Mouse (Mus musculus) CD4-positive naive resting alpha-beta T cell, adult 76 days (primary cell): ENCODE measurements around the gene Rpl39. TPM values are rescaled to one million over a fixed set of nuclear protein-coding genes. Genes with fewer than 3 reads are reported as not detected.

Experiments used
- total RNA-seq: library from RNA; stranded (reverse); gene quantifications from one replicate; pipeline ENCODE4 v1.2.4, GENCODE M21; 2023

Gene Rpl39
- 1,596 TPM for total RNA-seq

DNA sequence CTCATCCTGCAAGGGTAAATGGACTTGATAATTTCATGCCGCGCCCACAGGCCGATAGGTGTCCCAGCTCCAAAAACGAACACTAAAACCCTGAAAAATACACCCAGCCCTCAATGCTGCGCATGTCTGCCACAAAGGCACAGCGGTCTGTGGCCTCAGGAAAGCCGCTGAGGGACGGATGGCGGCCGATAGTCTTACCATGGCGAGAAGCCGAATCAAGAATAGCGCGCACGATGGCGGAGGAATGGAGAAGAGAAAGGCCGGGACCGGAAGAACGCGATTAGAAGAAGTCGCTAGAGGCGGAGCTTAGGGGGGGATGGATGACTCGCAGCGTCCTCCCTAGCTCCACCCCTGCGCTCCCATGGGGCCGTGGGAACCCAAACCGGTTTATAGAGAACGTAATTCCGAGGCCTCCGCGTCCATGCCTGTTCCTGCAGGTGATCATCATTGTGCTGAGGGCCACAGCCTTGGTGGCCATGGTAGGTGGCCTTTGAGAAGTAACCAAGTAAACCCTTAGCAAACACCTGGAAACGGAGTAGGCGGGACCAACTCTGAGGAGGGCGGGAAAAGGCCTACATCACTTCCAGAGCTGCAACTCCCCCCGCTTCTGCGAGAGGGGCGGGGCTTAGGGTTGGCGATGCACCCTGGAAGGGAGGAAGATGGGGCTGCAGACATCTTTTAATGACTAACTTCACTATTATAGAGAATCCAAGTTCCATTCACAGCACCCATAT lies at the start of gene Rpl39:
Gene Rpl39 (minus strand): TSS at position 476 of the 734 bp plus-strand sequence.

DNA sequence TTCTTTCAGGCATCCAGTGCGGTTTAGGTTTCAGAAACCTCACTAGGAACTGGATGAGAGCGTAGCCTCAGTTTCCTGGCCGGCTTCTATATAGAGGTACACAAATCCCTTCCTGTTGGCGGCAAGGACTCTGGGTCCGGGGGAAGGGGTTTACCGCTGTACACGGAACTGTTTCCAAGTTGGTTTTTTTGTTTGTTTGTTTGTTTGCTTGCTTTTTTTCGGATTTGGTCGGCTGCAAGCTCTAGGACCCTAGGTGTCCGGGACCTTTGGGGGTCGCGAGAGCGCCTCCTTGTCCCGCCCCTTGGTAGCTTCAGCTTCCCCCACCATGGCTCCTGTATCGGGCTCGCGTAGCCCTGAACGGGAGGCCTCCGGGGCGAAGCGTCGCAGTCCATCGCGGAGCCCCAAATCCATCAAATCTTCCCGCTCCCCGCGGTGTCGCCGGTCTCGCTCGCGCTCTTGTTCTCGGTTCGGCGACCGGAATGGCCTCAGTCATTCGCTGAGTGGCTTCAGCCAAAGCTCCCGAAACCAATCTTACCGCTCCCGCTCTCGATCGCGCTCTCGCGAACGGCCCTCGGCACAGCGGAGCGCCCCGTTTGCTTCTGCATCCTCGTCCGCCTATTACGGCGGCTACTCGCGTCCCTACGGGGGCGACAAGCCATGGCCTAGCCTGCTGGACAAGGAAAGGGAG lies 41.6 kb upstream of the Rpl39 start, which contains the start of gene Nkap:
Gene Nkap (plus strand): TSS at position 125 of the 688 bp plus-strand sequence.

DNA sequence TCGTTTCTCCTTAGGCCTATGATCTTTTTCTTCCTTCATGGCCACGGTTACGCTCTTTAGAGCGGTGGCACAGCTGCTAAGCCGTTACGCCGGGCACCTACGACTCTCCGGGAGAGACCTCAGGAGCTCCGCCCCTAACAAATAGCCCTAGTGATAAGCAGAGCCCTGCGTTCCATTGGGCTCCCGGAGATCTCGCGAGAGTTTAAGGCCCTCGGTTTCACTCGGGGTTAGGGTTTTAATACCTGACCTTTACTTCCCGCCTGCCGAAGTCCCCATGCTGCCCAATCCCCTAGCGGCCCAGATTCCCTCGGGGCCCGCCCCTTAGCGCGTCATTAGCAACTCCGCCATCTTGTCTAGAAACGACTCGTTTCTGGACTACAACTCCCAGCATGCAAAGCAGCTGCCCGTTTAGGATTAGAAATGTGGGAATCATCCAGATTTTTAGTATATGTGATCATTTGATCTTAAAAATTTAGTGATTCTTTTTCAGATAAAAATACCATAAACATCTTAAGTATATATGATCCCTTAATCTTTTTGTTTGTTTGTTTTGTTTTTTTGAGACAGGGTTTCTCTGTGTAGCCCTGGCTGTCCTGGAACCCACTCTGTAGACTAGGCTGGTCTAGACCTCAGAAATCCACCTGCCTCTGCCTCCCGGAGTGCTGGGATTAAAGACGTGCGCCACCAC lies 25.1 kb upstream of the Rpl39 start, which contains the start of gene Upf3b:
Gene Upf3b (minus strand): TSS at position 130 of the 688 bp plus-strand sequence.

DNA sequence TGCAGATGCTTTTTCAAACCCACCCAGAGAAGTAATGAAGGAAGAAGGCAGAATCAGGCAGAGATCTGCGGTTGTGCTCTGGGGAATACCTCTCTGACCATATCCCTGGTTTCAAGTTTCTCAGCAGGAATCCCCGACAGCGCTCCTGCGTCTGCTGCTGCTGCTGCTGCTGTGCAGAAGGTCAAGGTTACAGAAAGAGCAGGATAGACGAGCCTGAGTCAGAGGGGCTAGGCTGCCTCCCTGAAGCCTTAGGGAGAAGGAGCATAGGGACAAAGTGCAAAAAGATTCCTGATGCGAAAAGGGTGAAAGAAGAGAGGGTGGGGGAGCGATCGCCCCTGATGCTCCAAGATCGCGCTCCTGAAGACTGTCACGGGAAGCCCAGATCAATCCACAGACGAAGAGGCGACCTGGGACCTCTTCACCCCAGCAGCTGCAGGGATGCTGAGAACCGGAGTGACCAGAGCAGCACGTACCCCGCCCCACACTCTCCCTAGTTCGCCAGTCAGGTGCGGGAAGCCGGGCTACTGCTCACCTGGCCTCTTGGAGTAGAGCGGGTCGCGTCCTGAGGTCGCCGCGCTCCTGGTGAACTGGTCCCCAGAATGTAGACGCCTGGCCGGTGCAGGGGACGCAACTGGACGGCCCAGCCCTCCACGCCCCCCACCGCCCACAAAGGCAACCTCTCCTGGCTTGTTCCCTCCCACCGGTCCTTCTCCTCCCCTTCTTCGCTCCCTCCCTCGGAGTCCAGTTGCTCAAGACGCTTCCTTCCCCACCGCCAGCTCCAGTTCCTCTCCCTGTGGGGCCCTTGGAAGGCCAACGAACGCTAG lies 36.9 kb downstream of the Rpl39 start, which contains the start of gene Sowahd:
Gene Sowahd (plus strand): TSS at position 780 of the 824 bp plus-strand sequence.

Other genes with a start within 250 kb of the Rpl39 start
- gene Ube2a, start 211.5 kb downstream of the Rpl39 start, total RNA-seq: 65.4 TPM
- gene C330007P06Rik, start 211.3 kb downstream of the Rpl39 start, total RNA-seq: 44.4 TPM
- 14.2 TPM for gene Nkrf, start 182.5 kb downstream of the Rpl39 start, total RNA-seq
- gene Sept6, start 93.6 kb downstream of the Rpl39 start, total RNA-seq: 137 TPM
- not detected for gene Sowahd, start 36.6 kb downstream of the Rpl39 start, total RNA-seq
- 27.6 TPM for gene Upf3b, start 24.9 kb upstream of the Rpl39 start, total RNA-seq
- 20.8 TPM for gene Nkap, start 41.4 kb upstream of the Rpl39 start, total RNA-seq
- not detected for gene Akap14, start 83.4 kb upstream of the Rpl39 start, total RNA-seq
- 72.5 TPM for gene Ndufa1, start 105.8 kb upstream of the Rpl39 start, total RNA-seq
- 2.5 TPM for gene Rnf113a1, start 105.8 kb upstream of the Rpl39 start, total RNA-seq
- gene Gm9, start 125.6 kb upstream of the Rpl39 start, total RNA-seq: not detected
- not detected for gene Rhox1, start 136.9 kb upstream of the Rpl39 start, total RNA-seq
- not detected for gene Rhox2a, start 159.6 kb upstream of the Rpl39 start, total RNA-seq
- not detected for gene Rhox3a, start 164.5 kb upstream of the Rpl39 start, total RNA-seq
- not detected for gene Rhox4a, start 179.9 kb upstream of the Rpl39 start, total RNA-seq